Mouse (Mus musculus): ENCODE results near the gene Mfap4.

Mfap4 gene

DNA sequence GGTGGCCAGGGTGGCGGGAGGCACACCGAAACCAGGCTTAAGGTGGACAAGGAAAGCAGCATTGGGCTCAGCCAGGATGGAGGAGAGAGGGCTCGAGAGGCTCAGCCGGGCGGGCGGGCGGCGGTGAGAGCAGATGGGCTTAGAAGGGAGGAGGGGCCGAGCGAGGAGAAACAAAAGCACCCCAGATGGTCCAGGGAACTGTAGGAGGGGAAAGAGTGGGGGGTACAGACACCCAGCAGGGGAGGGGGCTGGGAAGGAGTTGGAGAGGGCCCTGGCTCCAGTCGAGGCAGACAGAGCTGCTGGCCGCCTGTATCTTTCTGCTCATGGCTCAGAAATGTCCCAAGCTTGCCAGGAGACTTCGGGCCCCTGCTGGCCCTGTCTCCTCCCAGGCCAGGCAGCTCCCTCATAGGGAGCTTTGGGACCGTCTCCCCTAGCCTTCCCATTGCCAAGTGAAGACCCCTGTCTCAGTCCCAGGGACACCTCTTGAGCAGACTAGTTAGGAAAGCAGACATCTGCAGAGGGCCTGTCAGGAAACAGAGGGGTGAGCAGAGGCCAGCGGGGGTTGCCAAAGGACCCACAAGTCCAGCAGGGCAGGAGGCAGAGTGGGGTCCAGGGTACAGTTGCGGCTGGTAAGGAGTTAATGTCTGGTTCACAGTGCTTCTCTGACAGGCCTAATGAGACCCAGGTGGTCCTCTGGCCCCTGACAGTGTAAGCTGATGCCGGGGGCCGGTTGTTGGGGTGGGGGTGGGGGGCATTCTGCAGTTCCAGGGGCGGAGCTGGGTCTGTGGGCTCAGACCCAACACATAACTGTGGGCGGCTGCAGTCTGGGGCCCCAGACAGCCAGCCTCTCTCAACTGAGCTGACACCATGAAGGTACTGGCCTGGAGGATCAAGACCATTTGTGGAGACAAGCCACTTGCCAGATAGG is at the start of gene Mfap4:
TSS of gene Mfap4 (plus strand) at position 819 of the 928 bp plus-strand sequence.
- DNase-seq (ENCODE audit: inconsistent ontology term) = peak; percentile 67

DNA sequence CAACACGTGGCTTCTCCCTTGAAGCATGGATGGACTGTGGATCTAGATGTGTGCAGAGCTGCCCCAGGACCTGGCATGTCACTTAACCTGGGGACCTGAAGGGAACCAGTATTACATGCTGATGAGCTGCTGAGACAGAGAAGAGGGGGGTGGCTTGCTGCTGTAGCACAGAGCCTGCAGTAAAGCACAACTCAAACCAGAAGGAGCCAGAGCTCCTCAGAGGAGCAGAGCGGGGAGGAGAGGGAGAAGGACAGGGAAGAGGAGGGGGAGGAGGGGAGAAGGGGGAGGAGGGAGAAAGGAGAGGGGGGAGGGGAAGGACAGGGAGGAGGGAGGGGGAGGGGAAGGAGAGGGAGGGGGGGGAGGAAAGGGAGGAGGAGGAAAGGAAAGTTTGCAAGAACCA is 48.9 kb upstream of the Mfap4 start:
- no peak for DNase-seq (ENCODE audit: inconsistent ontology term)

DNA sequence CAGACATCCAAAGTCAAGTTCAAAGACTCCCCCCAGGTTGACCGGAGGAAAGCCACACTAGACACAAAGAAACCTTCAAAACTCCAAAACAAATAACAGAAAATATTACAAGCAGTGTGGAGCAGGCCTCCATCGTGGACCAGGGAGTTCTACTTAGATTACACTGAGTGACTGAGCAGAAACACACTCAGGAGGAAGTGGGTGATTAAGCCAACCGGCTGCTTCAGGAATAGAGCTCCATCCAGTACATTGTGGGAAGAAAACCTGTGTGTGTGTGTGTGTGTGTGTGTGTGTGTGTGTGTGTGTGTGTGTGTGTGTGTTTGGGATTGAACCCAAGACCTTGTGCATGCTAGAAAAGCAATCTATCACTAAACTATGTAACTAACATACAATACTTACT is 46.1 kb upstream of the Mfap4 start:
- no peak for DNase-seq (ENCODE audit: inconsistent ontology term)

DNA sequence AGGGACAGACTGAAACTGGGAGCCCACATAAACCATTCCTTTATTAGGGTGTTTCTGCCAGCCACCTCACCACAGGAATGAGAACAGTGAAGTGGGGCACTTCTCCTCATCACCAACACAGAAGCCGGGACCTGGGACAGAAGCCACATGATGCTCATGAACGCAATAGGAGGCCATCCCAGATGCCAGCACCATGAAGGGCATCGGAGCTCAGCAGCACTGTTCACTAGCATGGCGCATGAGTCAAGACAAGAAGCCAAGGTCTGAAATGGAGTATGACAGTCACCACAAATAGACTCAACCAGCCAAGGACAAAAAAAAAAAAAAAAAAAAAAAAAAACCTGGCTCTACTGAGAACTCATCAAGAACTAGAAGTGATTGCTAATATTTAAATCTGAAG is 44.8 kb upstream of the Mfap4 start:
- DNase-seq (ENCODE audit: inconsistent ontology term) = no peak

DNA sequence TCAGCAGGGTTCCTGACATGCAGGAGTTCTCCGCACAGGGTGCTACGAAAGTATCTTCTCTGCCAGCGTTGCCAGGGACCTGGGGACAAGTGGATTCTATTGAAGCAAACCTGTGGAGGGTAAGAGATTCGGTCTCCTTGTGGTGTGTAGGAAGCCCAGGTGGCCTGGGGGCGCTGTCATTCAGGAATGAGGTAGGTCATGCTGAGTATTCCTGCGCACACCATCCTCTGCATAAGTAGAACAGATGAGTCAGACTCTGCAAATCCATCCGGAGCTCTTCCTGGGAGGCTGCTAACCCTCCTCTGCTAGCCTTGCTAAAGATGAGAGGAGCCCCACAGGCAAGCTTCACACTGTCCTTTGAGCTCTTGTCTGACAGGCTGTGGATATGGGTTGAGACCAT is 43.6 kb upstream of the Mfap4 start:
- no peak for DNase-seq (ENCODE audit: inconsistent ontology term)

DNA sequence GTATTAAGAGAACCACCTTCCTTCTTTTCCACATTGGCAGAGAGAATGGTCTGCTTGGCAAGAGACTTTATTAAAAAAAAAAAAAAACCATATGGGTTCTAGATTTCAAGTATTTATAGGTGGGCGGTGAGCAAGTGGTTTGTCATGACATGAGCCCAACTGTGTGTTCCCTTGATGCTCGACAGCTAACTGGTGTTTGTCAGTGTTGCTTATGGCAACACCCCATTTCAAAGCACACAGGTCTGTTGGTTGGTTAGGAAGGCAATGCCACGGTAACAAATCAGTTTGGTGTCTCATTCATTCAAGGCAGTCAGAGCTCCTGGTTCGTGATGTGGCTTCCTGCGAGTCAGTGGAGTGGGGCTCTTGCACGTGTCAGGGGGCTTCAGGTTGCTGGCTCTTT is 41.4 kb upstream of the Mfap4 start:
- DNase-seq (ENCODE audit: inconsistent ontology term) = no peak

DNA sequence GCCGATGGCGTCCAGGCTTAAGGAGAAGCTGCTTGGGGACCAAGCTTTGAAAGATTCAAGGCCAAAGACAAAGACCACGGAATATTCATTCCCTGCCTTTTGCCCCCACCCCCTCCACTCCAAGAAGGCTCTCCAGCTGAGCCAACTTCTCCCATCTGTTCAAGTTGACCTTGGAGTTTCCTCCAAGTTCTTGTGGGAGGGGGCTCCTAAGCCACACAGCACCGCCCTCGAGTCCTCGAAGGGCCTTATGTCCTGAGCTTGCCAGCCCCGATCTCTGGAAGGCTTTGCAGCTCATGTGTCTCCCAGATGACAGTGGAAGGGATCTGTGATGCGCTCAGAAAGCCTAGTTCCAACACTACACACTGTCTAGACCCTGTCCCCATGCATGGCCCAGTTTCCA is 37.9 kb upstream of the Mfap4 start:
- DNase-seq (ENCODE audit: inconsistent ontology term) = no peak

DNA sequence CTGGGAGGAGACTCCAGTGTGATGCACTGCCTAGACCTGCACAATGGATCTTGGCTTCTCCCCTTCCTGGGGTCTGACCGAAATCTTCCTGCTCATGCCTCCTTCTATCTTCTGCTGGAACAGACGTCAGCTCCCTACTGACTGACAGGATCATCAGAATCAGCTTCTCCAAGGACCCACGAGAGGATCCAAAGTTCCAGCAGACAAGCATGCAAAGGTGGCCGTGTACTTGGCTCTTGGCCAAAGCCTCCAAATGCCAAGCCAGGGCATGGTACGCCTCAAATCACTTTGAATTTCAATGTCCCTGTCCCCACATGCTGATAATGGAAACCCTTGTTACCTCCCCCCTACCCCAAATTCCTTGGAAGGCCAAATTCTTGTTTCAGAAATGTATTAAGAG is 37.2 kb upstream of the Mfap4 start:
- no peak for DNase-seq (ENCODE audit: inconsistent ontology term)

DNA sequence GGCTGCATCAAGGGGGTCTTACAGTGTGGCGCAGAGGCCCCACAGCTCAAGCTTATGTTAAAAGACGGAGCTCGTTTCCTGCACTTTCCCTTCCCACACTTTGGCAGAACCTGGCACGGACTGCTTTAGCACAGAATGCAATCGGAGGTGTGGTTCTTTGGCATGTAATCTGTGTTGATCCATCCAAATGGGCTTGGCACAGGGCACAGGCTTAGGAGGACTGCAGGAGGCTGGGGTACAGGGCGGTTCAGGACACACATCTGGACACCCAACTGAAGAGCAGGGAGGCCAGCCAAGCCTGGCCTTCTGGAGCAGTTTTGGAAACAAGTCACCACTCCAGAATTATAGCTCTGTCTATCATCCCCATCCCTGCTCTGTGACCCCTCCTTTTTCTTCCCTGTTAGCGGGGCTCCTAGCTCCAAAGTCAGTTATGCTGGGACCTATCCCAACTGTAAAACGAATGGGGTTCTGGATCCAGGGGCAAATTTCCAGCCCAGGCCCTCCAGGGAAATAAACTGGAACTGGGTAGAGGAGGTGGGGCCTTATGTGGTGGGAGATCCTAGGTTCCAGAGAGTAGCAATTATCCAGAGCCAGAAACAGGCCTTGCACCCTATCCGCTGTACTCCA is 36.5 kb upstream of the Mfap4 start:
- no peak for DNase-seq (ENCODE audit: inconsistent ontology term)

DNA sequence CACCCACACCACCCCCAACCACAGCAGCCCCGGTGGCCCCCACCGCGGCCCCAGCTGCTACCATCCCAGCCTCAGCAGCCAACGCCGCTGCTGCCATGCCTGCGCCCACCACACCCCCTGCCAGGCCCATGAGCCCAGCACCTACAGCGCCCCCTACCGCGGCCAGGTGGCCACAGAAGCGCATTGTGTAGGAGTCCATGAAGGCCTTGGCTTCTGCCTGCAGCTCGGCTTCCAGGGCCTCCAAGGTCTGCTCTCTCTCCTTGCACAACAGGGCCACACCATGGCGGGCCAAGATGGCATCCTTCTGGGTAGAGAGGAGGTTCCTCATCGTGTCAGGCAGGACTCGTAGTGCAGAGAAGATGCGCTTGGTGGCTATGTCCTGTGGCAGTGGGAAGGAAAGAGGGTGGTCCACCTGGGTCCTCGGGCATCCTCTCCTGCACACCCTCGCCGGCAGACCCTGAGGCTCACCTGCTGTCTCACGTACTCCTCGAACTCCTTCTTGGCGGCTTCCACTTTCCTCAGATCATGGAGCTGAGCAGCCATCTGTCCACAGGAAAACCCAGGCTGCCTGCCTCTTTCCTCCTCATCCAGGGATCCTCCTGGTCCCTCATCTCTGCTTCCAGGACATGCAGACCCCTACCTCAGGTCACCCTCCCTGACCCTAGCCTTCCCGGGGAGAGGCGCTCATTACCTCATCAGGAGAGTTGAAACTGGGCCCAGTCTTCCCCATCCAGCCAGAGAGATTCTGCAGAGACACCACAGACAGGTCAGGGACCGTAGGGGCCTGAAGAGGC is 35.5 kb upstream of the Mfap4 start:
- no peak for DNase-seq (ENCODE audit: inconsistent ontology term)

DNA sequence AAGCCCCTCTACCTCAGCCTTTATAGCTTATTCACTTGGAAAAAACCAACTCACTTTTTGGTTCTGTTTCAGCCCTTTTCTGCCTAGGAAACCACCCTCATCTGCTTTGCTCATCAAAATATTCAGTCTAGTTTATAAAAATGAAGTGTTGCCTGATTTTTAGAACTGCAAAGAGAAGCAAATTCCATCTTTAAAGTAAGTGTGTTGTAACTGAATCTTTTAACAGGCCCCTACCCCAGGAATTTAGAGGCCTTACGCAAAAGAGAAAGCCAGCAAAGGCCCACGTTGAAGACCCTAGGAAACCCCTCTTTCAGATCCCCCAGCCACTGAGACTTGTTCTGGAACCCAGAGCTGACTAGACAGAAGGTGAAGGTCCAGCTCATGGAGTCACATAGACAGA is 21.2 kb upstream of the Mfap4 start:
- no peak for DNase-seq (ENCODE audit: inconsistent ontology term)

DNA sequence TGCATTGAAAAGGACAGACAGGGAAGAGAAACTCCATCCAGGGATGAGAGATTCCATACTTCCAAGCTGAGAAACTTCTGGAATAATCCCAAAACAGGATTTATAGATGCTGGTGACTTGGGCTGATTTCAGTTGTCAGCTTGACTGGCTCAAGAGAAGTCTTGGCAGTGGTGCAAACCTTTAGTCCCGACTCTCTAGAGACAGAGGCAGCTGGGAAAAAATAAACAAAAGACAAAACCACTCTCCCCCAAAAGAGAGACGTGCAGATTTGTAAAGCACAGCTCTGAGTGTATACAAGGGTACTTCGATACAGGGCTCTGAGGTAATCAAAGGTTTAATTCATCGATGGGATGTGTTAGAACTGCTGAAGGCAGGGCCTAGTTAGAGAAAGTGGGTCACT is 19.8 kb upstream of the Mfap4 start:
- DNase-seq (ENCODE audit: inconsistent ontology term) = no peak

DNA sequence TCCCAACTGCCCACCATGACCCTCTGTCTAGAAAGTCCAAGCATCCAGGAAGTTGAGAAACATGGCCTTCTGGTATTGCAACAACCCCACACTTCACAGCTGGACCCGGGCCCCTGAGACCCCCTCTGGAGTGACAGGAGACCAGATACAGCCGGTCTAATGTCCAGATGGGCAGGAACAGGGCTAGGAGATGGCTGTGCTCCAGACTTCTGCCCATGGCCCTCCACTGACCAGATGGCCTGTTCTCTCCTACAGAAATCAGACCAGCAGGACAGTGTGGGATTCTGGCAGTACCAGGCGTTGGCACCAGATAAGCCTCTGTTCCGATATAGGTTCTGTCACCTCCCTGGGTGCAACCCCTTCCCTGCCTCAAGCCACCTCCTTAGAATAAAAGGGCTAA is 16.7 kb upstream of the Mfap4 start:
- DNase-seq (ENCODE audit: inconsistent ontology term) = no peak

DNA sequence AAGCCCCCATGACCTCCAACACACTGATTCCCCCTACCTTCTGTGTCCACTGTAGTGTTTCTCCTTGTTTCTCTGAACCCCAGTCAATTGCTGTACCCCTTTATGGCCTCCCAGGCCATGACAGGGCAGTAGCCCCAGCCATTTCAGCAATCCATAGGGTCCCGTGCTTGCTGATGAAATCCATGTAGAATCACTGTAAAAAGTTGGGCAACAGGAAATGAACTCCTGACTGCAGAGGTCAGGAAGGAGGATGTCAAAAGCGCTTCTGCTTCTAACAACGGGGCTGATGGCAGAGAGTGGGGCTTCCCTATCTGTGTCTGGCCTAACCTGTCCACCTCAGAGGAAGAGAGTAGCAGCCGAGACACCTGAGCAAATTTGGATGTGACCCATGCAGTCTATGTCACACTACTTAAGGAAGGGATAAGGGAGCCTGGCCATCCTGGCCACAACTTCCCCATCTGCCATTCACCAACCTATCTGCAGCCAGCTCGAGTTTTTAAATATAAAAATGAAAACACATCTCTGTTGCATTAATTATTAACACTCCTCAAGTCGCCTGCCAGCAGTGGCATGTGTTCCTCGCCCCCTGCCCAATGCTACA is 15.8 kb upstream of the Mfap4 start:
- no peak for DNase-seq (ENCODE audit: inconsistent ontology term)

DNA sequence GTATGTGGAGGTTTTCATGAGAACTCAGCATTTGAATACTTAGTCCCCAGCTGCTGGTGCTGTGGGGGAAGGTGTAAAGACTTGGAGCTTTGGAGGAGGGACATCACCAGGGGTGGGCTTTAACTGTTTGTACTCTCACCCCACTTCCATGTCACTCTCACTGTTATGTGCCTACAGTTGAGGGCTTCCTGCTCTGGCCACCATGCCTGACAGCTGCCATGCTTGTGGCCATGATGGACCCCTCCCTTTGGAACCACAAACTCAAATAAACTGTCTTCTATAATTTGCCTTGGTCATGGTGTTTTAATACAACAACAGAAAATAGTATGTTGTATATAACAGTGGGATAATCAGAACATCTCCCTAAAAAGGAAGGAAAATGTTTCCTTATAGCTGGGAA is 14.4 kb upstream of the Mfap4 start:
- no peak for DNase-seq (ENCODE audit: inconsistent ontology term)

DNA sequence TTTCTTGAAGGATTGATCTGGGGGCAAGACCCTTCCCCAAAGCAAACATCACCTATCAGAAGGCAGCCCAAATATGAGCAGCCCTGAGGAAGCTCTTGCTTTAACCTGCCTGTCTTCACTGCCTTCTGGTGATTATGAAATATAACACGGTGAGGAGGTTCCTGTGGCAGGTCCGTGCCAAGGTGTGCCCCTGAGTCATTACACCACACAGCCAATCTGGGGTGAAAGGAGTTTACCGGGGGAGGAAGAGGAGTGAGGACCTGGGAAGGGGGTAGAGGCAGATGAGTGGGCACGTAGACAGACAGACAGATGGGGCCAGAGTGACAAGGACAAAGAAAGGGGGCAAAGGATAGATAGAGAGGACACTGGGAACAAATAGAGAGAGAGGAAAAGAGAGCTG is 11.6 kb upstream of the Mfap4 start:
- DNase-seq (ENCODE audit: inconsistent ontology term) = no peak

DNA sequence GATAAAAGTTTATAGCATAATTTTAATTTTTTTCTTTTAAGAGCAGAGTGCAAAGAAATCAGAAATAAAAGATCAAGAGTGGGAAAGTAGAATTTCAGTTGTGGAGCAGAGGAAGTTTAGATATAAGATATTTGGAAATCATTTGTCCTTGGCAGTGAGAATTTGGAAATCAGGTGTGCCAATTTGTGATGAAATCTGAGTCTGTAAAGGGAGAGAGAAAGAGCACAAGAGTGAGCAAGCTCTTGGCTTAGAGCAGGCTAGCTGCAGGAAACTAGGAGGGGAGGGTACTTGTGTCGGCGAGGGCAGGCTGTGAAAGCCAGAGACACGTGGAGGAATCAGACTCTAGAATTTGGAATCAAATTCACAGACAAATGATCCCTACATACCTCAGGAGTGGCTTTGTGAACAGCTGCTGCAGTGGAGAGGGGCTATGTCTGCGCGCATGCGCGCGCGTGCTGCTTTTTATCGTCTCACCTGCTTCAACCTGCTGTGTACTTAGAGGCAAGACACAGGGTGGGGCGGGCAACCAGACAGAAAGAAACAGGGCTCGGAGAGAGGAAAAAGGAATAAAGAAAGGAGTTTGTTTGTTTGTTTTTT is 8.3 kb upstream of the Mfap4 start:
- DNase-seq (ENCODE audit: inconsistent ontology term) = peak; percentile 25

DNA sequence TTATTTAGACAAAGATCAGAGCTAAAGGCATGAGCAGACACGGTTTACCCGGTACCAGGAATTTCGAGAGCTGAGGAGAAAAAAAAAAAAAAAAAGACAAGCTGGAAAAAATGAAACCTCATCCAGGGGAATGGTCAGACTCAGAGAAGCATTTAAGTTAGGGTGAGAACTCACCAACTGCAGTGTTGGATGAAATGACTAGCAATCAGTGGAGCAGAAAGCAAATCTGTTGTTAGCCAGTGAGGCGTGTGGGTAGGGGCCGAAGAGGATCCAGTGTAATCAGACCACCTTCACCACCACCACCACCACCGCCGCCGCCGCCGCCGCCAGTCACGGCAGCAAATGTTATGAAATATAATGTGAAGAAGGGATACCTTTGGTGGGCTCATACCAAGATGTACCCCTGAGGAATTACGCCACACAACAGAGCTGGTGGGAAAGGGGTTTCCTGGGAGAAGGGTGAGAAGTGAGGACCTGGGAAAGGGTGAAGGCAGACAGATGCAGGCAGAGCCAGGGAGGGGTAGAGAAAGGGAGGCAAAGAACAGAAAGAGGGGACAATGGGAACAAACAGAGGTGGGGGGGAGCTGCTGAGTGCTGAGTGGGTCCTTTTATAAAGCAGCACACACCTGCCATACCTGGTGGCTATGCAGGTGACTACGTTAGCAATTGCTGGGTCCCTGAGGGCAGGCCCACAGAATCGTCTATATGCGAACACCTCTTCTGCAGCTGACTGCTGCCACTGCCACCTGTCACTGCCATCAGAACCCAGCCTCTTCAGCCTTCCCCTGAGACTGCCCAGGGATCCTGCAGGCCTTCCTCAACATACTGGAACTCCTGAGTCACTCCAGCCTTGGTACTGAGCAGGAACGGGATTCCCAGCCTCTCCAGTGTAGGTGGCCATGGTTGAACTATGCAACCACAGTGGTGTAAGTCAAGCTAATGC is 7.4 kb upstream of the Mfap4 start:
- DNase-seq (ENCODE audit: inconsistent ontology term) = peak; percentile 52

DNA sequence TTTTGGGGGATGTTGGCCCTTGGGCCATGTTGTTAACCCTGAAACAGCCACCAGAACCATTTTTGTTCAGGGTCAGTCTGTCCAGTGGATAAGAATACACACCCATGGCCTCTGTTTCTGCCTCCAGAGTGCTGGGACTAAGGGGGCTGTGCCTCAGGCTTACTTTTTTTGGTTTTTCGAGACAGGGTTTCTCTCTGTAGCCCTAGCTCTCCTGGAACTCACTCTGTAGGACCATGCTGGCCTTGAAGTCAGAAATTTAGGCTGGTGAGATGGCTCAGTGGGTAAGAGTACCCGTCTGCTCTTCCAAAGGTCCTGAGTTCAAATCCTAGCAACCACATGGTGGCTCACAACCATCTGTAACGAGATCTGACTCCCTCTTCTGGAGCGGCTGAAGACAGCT is 6.4 kb upstream of the Mfap4 start:
- DNase-seq (ENCODE audit: inconsistent ontology term) = no peak

DNA sequence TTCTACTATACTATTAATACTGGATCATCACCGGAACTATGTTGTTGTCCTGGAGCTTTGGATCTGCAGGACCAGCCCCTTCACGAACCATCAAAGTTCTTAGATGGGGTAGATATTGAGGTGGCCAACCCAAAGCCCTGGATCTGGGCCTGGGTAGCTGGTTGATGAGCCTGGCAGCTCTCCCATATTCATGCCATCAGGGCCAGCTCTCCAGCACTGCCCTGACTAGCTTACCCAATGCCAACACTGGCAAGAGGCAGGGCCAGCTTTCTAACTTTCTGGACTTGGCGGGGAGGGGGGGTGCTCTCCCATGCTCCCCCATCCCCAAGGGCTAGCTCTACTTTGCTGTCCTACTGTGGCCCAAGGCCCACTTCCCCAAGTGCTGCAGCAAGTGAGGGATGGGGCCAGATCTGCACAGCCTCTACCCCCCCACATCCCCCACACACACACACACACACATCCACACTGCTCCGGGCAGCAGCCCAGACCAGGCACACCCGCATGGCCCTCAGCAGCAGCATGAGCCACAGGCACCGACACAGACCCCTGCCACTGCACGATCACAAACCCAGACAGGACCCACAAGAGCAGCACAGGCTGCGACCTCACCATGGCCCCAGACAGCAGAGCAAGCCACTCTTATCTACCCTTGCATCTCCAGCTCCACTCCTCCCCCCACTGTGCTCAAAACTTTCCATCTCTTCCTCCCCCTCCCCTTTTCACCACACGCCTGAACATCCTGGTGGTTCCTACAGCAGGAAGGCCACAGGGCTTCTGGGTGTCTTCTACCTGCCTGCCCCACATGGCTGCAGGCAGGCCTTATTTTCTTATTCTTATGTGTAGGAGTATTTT is 3.8 kb upstream of the Mfap4 start:
- peak; percentile 21 for DNase-seq (ENCODE audit: inconsistent ontology term)

Measured in Muller cell, postnatal 12 days (primary cell).